Mouse (Mus musculus) midbrain, embryonic 14.5 days (tissue): ENCODE measurements around the gene Gm11146. TPM values are rescaled to one million over a fixed set of nuclear protein-coding genes. Genes with fewer than 3 reads are reported as not detected.

Experiments used
- microRNA counts: library from miRNA; unstranded; fragments of <30 nt; microRNA quantifications from one replicate; lab custom pipeline; 2016
- microRNA-seq: library from miRNA; unstranded; fragments of <30 nt; microRNA quantifications from one replicate; pipeline ENCODE4, GENCODE M21; 2016
- polyA plus RNA-seq: library from polyadenylated mRNA; unstranded; fragments of >200 nt; fragmentation: Nextera tagmentation; extraction: Ambion mirVana; gene quantifications from 2 replicates; pipeline ENCODE4 v1.2.1, GENCODE M21; 2014

Gene Gm11146
- polyA plus RNA-seq, 1 experiment from 2014 or later, result not detected

MicroRNAs encoded within 50 kb of the gene (microRNA counts, 519-probe panel; counts per million panel counts)
- microRNA mmu-miR-125b-5p (lab: Ali Mortazavi, UCI), result 9,788 counts per million, percentile 100 among the panel's probes with 10 or more counts
- microRNA mmu-miR-99a (lab: Ali Mortazavi, UCI), result 7,567 counts per million, percentile 94 among the panel's probes with 10 or more counts

Small RNA genes lying within 50 kb of the gene (microRNA-seq; reads per million reads assigned to microRNA genes)
- gene Mir125b-2, result 2,802 reads per million, percentile 87 among the genes with 10 or more reads in this experiment
- gene Mir99a, result 230,901 reads per million, percentile 100 among the genes with 10 or more reads in this experiment
- 445 reads per million, percentile 71 among the genes with 10 or more reads in this experiment for gene Mirlet7c-1
